Mouse (Mus musculus) forebrain, embryonic 11.5 days (tissue): ENCODE measurements around the gene Uqcr11. TPM values are rescaled to one million over a fixed set of nuclear protein-coding genes. Genes with fewer than 3 reads are reported as not detected.

Experiments used
- ATAC-seq: fragments of 200-750 bp; cut with Nextera tagmentation; replicated peaks from 2 replicates; pipeline ENCODE4 v1.8.0; 2017; ENCODE audit warnings: moderate TSS enrichment; ENCODE audit not compliant: low FRiP score
- DNase-seq: peaks from one replicate; pipeline ENCODE4 v3.0.0-alpha.2; 2017; ENCODE audit warnings: low spot score
- H3K27ac ChIP-seq: fragments of 300-500 bp; sonication (generic); 2 replicates; pipeline ENCODE4 v1.5.1; 2014; ENCODE audit warnings: low read depth, low read length
- H3K27me3 ChIP-seq: fragments of 300-500 bp; sonication (generic); 2 replicates; pipeline ENCODE4 v1.6.1; 2014; ENCODE audit warnings: mild to moderate bottlenecking, low read length, mixed read lengths; ENCODE audit not compliant: control insufficient read depth, insufficient read depth
- H3K36me3 ChIP-seq: fragments of 300-500 bp; sonication (generic); 2 replicates; pipeline ENCODE4 v1.6.1; 2014; ENCODE audit warnings: mild to moderate bottlenecking, low read length, moderate library complexity, mixed read lengths; ENCODE audit not compliant: control insufficient read depth, insufficient read depth
- H3K4me1 ChIP-seq: fragments of 300-500 bp; sonication (generic); replicated peaks from 2 replicates; pipeline ENCODE4 v1.6.1; 2014; ENCODE audit warnings: low read length, mixed read lengths; ENCODE audit not compliant: control insufficient read depth, insufficient read depth
- H3K4me2 ChIP-seq: fragments of 300-500 bp; sonication (generic); 2 replicates; pipeline ENCODE4 v1.6.1; 2014; ENCODE audit warnings: low read depth, mild to moderate bottlenecking, low read length, moderate library complexity, mixed read lengths; ENCODE audit not compliant: severe bottlenecking
- H3K4me3 ChIP-seq: fragments of 300-500 bp; sonication (generic); 2 replicates; pipeline ENCODE4 v1.5.1; 2014; ENCODE audit warnings: low read depth, low read length
- H3K9ac ChIP-seq: fragments of 300-500 bp; sonication (generic); 2 replicates; pipeline ENCODE4 v1.6.1; 2014; ENCODE audit warnings: low read length
- H3K9me3 ChIP-seq: fragments of 300-500 bp; sonication (generic); 2 replicates; pipeline ENCODE4 v1.6.1; 2016; ENCODE audit warnings: low read length, mixed read lengths; ENCODE audit not compliant: control insufficient read depth
- WGBS: fragments of 180-500 bp; shearing (Covaris S2); extraction: QIAGEN DNeasy Blood & Tissue Kit; methylation state at CpG from one replicate; pipeline ENCODE4 v1.1.7; 2014; 5-methylcytosine and 5-hydroxymethylcytosine counted together
- polyA plus RNA-seq: library from polyadenylated mRNA; unstranded; fragments of >200 nt; fragmentation: Nextera tagmentation; extraction: Ambion mirVana; gene quantifications from 2 replicates; pipeline ENCODE4 v1.2.1, GENCODE M21; 2014

The Uqcr11 gene
- polyA plus RNA-seq, 1 experiment from 2014 or later = 430 TPM

DNA sequence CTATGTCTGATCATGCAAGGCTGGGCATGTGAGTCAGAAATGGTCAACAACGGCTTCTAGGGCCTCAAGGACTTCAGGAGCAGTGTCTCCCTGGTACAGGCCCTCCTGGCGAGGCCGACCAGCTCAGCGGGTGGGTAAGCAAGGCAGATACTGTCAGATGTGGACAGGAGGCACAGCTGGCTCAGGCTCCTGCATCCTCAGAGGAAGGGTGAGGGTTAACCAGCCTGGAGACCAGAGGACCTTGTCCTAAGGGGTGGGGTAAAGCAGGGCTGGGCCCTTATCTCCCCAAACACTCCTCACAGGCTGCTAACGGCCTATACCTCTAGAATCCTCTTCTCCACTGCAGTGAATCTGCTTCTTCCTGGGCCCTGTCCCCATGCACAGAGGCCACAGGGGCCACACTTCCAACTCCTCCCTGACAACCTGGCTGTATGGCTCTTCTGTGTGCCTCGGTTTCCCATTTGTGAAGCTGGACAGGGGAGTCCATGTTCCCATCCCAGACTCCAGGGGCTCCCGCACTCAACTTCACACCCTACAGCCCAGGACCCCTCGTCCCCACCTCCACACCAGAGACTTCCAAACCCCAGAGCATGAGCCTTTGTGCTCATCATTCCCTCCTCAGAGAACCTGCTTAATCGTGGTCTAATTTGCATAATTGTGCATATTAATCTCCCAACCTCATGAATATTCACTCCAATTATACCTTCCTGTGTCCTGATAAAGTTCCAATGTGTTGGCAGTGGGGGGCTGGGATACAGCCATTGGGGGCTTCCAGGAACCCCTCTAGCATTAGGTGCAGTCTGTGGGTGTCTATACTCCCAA is 15.2 kb upstream of the Uqcr11 start:
- DNase-seq (no peak), ATAC-seq (no peak)
- H3K36me3 ChIP-seq = peaks cover 49% of the 10 kb centered on the region
- H3K27ac ChIP-seq = no peak overlapping the region; the same call in 1 of the 2 replicates
- H3K4me1 ChIP-seq = no peaks in the 10 kb centered on the region; the same call in 1 of the 2 replicates
- H3K4me3 ChIP-seq = no peak overlapping the region
- H3K27me3 ChIP-seq = no peaks in the 10 kb centered on the region
- H3K9me3 ChIP-seq = no peaks in the 10 kb centered on the region
- no peak overlapping the region for H3K4me2 ChIP-seq
- no peak overlapping the region for H3K9ac ChIP-seq
- 89% methylated on average over 9 of the region's 9 CpGs for whole genome bisulfite sequencing

- H3K27ac ChIP-seq = no peak overlapping the region; the same call in 1 of the 2 replicates
- no peaks in the 10 kb centered on the region for H3K27me3 ChIP-seq
- no peaks in the 10 kb centered on the region; the same call in 1 of the 2 replicates for H3K4me1 ChIP-seq
- H3K4me3 ChIP-seq = no peak overlapping the region
- no peak overlapping the region for H3K9ac ChIP-seq
- 90% methylated on average over 8 of the region's 8 CpGs for WGBS
- no peaks in the 10 kb centered on the region for H3K9me3 ChIP-seq
- peaks cover 48% of the 10 kb centered on the region for H3K36me3 ChIP-seq
- no peak overlapping the region for H3K4me2 ChIP-seq
- ATAC-seq = no peak
- DNase-seq = no peak
These were observed 14.6 kb upstream of the Uqcr11 start for GRCm38 (mm10) chr10:80421208-80421607.

DNA sequence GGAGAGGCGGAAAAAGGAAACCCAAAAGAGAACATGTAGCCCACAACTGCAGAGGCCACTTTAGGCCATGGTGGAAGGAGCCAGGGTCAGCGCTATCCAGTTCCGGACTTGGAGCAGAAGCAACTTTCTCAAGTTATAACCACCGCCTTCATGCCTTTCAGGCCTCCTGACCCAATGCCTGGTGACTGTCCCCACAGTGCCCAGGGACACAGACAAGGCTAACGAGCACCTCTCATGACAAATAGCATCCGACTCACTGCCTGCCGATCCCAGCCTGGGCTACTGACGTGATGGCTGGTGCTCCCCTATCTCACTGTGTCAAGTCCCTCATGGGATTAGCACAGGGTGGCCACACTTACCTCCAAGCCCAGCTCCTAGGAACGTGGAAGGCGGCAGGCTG is 14.1 kb upstream of the Uqcr11 start:
- H3K9ac ChIP-seq = no peak overlapping the region
- H3K4me2 ChIP-seq = no peak overlapping the region
- H3K27ac ChIP-seq = no peak overlapping the region
- ATAC-seq (no peak), DNase-seq (no peak)
- no peak overlapping the region for H3K4me3 ChIP-seq
- WGBS = 92% methylated on average over 10 of the region's 10 CpGs
- H3K27me3 ChIP-seq = no peaks in the 10 kb centered on the region
- H3K4me1 ChIP-seq = no peaks in the 10 kb centered on the region; the same call in 1 of the 2 replicates
- no peaks in the 10 kb centered on the region for H3K9me3 ChIP-seq
- H3K36me3 ChIP-seq = peaks cover 48% of the 10 kb centered on the region

DNA sequence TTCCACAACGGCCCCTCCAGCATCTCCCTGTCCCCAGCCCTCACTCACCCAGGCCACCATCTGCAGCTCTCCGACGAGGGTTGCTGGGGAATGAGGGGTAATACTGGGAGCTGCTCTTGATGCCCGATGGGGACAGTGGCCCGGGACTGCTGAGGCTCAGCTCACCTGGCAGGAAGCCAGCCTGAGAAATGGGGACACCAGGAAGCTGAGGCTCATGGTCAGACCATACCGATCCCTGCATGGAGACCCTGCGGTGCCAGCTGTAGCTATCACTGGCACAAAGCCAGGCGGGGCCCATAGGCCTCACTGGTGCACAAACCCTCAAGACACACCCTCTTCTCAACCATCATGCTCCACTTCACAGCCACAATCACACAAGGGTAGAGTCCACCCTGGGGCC is 12.8 kb upstream of the Uqcr11 start:
- Histone ChIP-seq H3K4me1 (no peaks in the 10 kb centered on the region; the same call in 1 of the 2 replicates), H3K9ac (no peak overlapping the region), H3K9me3 (no peaks in the 10 kb centered on the region), H3K4me2 (no peak overlapping the region), H3K4me3 (no peak overlapping the region), H3K27me3 (no peaks in the 10 kb centered on the region), H3K36me3 (peaks cover 47% of the 10 kb centered on the region), H3K27ac (no peak overlapping the region)
- ATAC-seq = no peak
- DNase-seq = no peak
- 96% methylated on average over 8 of the region's 8 CpGs for WGBS

GRCm38 (mm10) chr10:80418311-80418710 is 11.7 kb upstream of the Uqcr11 start:
- peaks cover 50% of the 10 kb centered on the region for H3K36me3 ChIP-seq
- H3K4me2 ChIP-seq = no peak overlapping the region
- H3K9ac ChIP-seq = no peak overlapping the region
- H3K4me3 ChIP-seq = no peak overlapping the region
- no peaks in the 10 kb centered on the region for H3K9me3 ChIP-seq
- WGBS = 81% methylated on average over 3 of the region's 3 CpGs
- H3K27me3 ChIP-seq = no peaks in the 10 kb centered on the region
- ATAC-seq = peak; percentile 32; the same call in 1 of the 2 replicates
- no peak overlapping the region for H3K27ac ChIP-seq
- DNase-seq = peak; percentile 76
- H3K4me1 ChIP-seq = no peaks in the 10 kb centered on the region; the same call in 1 of the 2 replicates

DNA sequence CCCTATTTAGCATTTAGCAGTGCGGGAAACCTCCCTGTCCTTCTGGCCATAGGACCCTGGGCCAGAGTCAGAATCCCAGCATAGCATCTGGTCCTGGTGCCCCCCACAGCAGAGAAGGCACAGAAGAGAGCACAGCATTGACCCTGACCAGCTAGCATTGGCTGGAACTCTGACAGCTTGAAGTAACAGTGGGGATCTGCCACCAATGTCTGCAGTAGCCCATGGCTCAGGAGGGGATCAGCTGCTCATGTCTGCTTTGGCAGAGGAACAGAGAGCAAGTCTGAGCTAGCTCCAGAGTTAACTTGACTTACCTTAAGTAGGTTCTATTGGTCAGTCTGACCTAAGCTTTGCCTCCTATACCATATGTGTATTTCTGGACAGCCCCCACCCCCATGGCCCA is 11.2 kb upstream of the Uqcr11 start:
- Histone ChIP-seq H3K36me3 (peaks cover 50% of the 10 kb centered on the region), H3K27me3 (no peaks in the 10 kb centered on the region), H3K9ac (no peak overlapping the region), H3K4me1 (no peaks in the 10 kb centered on the region; the same call in 1 of the 2 replicates), H3K9me3 (no peaks in the 10 kb centered on the region), H3K4me2 (no peak overlapping the region), H3K27ac (no peak overlapping the region), H3K4me3 (no peak overlapping the region)
- ATAC-seq (0 out of 2 replicates have a peak, but pooled peaks have one; percentile 3), DNase-seq (no peak)
- 96% methylated on average over 1 of the region's 1 CpGs for WGBS

DNA sequence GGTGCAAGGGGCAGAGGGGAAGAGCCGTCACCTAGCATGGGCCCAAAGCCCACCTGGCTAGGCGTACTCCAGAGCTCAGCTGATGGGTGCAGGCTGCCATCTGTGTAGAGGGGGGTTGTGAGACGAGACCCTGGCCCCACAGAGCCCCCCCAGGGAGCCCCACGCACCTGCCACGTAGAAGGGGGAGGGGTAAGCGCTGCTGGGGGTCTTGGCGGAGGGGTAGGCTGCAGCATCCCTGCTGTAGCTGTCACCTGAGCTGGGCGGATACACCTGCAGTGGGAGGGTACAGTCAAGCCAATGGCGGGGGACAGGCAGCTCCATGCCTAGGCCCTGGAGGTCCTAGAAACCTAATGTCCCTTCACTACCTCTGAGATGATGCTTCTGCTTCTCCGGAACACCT is 10.7 kb upstream of the Uqcr11 start:
- Histone ChIP-seq H3K9ac (no peak overlapping the region), H3K4me2 (no peak overlapping the region), H3K27me3 (no peaks in the 10 kb centered on the region), H3K27ac (no peak overlapping the region), H3K4me1 (no peaks in the 10 kb centered on the region; the same call in 1 of the 2 replicates), H3K36me3 (peaks cover 54% of the 10 kb centered on the region), H3K4me3 (no peak overlapping the region), H3K9me3 (no peaks in the 10 kb centered on the region)
- 88% methylated on average over 10 of the region's 10 CpGs for WGBS
- no peak for ATAC-seq
- DNase-seq = no peak

DNA sequence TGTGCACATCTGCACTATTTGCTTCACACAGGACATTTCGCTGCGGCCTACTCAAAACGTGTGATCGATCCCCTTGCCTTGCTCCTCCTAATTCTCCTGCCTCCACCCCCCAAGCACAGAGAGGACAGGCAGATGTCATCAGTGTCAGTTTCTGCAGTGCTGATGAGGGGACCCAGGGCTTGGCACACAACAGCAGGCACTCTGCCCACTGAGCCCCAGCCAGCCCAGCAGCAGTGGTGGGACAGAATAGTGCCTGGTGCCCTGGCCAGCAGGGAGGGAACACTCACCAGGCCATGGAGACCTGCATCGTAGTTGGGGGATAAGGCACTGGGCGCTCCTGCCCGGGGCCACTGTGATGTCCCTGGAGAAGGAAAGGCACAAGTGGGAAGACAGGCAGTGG is 8.9 kb upstream of the Uqcr11 start:
- H3K4me1 ChIP-seq = no peaks in the 10 kb centered on the region; the same call in 1 of the 2 replicates
- H3K4me2 ChIP-seq = no peak overlapping the region
- H3K36me3 ChIP-seq = peaks cover 54% of the 10 kb centered on the region
- no peak overlapping the region for H3K27ac ChIP-seq
- H3K9ac ChIP-seq = no peak overlapping the region
- ATAC-seq (no peak), DNase-seq (no peak)
- WGBS = 88% methylated on average over 7 of the region's 7 CpGs
- H3K9me3 ChIP-seq = no peaks in the 10 kb centered on the region
- no peak overlapping the region for H3K4me3 ChIP-seq
- no peaks in the 10 kb centered on the region for H3K27me3 ChIP-seq
